Mouse (Mus musculus) kidney, postnatal 25 days (tissue): ENCODE measurements around the gene Gramd1b.
"Not testable (repeated sequence)": the region's sequence is repeated elsewhere in the genome, so short reads cannot be mapped to it uniquely, and the experiment has no call there.

Source experiments
- DNase-seq, 2 experiments: peaks; one replicate each; pipeline ENCODE4 v3.0.0; 2021; ENCODE audit warnings: mixed read lengths in 2 of 2

The Gramd1b gene

GRCm38 (mm10) chr9:40511970-40512369, 19.2 kb downstream of the Gramd1b start:
- no peak for DNase-seq

GRCm38 (mm10) chr9:40509479-40509878, 21.7 kb downstream of the Gramd1b start:
- DNase-seq, result no peak

GRCm38 (mm10) chr9:40506576-40506975, 24.6 kb downstream of the Gramd1b start:
- DNase-seq, result no peak

GRCm38 (mm10) chr9:40505471-40506312, 25.5 kb downstream of the Gramd1b start:
- no peak for DNase-seq

GRCm38 (mm10) chr9:40504886-40505285, 26.3 kb downstream of the Gramd1b start:
- DNase-seq, result no peak

GRCm38 (mm10) chr9:40500691-40501090, 30.5 kb downstream of the Gramd1b start:
- no peak for DNase-seq

GRCm38 (mm10) chr9:40482351-40483084, 48.7 kb downstream of the Gramd1b start:
- DNase-seq, result not testable (repeated sequence)

- DNase-seq, result no peak
Observed at GRCm38 (mm10) chr9:40481271-40481670, 49.9 kb downstream of the Gramd1b start.

- DNase-seq, result peak; percentile 77 to 88
Observed at GRCm38 (mm10) chr9:40479333-40479732, 51.9 kb downstream of the Gramd1b start.

- DNase-seq, result no peak
Observed at GRCm38 (mm10) chr9:40478146-40478900, 52.9 kb downstream of the Gramd1b start.

GRCm38 (mm10) chr9:40477611-40478010, 53.6 kb downstream of the Gramd1b start:
- no peak for DNase-seq

- DNase-seq, result no peak
Observed at GRCm38 (mm10) chr9:40476098-40476497, 55.1 kb downstream of the Gramd1b start.

- no peak for DNase-seq
Observed at GRCm38 (mm10) chr9:40472961-40473510, 58.1 kb downstream of the Gramd1b start.

GRCm38 (mm10) chr9:40469403-40470137, 61.6 kb downstream of the Gramd1b start:
- peak; percentile 27 to 62 for DNase-seq

- DNase-seq, result peak; percentile 65 to 83
Observed at GRCm38 (mm10) chr9:40466782-40467181, 64.4 kb downstream of the Gramd1b start.

- peak; percentile 84 to 89 for DNase-seq
Observed at GRCm38 (mm10) chr9:40465596-40465995, 65.6 kb downstream of the Gramd1b start.

GRCm38 (mm10) chr9:40462401-40462800, 68.8 kb downstream of the Gramd1b start:
- no peak for DNase-seq

- peak in 1 of 2 experiments; percentile 16 for DNase-seq
Observed at GRCm38 (mm10) chr9:40460781-40461180, 70.4 kb downstream of the Gramd1b start.

GRCm38 (mm10) chr9:40459304-40460280, 71.6 kb downstream of the Gramd1b start:
- peak in 1 of 2 experiments; percentile 16 for DNase-seq

GRCm38 (mm10) chr9:40458559-40459303, 72.5 kb downstream of the Gramd1b start:
- no peak for DNase-seq
